Mouse (Mus musculus): ENCODE data around the gene Rptor.

Rptor gene

GRCm38 (mm10) chr11:119607464-119607863 is 4.8 kb downstream of the Rptor start:
- DNase-seq = no peak

- DNase-seq = no peak
Measured at GRCm38 (mm10) chr11:119611496-119611895, 8.8 kb downstream of the Rptor start.

GRCm38 (mm10) chr11:119612179-119612578 is 9.5 kb downstream of the Rptor start:
- DNase-seq = peak; percentile 32 to 61

GRCm38 (mm10) chr11:119615087-119615486 is 12.4 kb downstream of the Rptor start:
- no peak for DNase-seq

- DNase-seq = peak; percentile 73 to 90
Measured at GRCm38 (mm10) chr11:119618763-119619162, 16.1 kb downstream of the Rptor start.

GRCm38 (mm10) chr11:119621266-119621665 is 18.6 kb downstream of the Rptor start:
- no peak for DNase-seq

GRCm38 (mm10) chr11:119623800-119624199 is 21.1 kb downstream of the Rptor start:
- no peak for DNase-seq

GRCm38 (mm10) chr11:119624401-119624800 is 21.7 kb downstream of the Rptor start:
- DNase-seq = no peak

- no peak for DNase-seq
Measured at GRCm38 (mm10) chr11:119624955-119625354, 22.2 kb downstream of the Rptor start.

- no peak for DNase-seq
Measured at GRCm38 (mm10) chr11:119625476-119625875, 22.8 kb downstream of the Rptor start.

- DNase-seq = peak; percentile 49 to 54
Measured at GRCm38 (mm10) chr11:119625943-119626342, 23.2 kb downstream of the Rptor start.

- DNase-seq = no peak
Measured at GRCm38 (mm10) chr11:119627243-119627642, 24.5 kb downstream of the Rptor start.

- no peak for DNase-seq
Measured at GRCm38 (mm10) chr11:119629072-119629471, 26.4 kb downstream of the Rptor start.

GRCm38 (mm10) chr11:119630329-119630728 is 27.6 kb downstream of the Rptor start:
- peak in 1 of 2 experiments; percentile 55 for DNase-seq

GRCm38 (mm10) chr11:119631222-119631870 is 28.6 kb downstream of the Rptor start:
- DNase-seq = peak; percentile 55 to 65

- DNase-seq = no peak
Measured at GRCm38 (mm10) chr11:119636371-119636883, 33.7 kb downstream of the Rptor start.

- peak; percentile 53 to 63 for DNase-seq
Measured at GRCm38 (mm10) chr11:119637519-119637918, 34.8 kb downstream of the Rptor start.

GRCm38 (mm10) chr11:119640491-119640890 is 37.8 kb downstream of the Rptor start:
- no peak for DNase-seq

- DNase-seq = peak; percentile 78 to 84
Measured at GRCm38 (mm10) chr11:119641831-119642381, 39.2 kb downstream of the Rptor start.

- DNase-seq = no peak
Measured at GRCm38 (mm10) chr11:119643347-119643746, 40.6 kb downstream of the Rptor start.

GRCm38 (mm10) chr11:119644140-119644539 is 41.4 kb downstream of the Rptor start:
- DNase-seq = no peak

GRCm38 (mm10) chr11:119644612-119645379 is 42.1 kb downstream of the Rptor start:
- no peak for DNase-seq

GRCm38 (mm10) chr11:119650456-119650855 is 47.8 kb downstream of the Rptor start:
- no peak for DNase-seq

GRCm38 (mm10) chr11:119653336-119653735 is 50.6 kb downstream of the Rptor start:
- DNase-seq = no peak

All from cerebellum, postnatal 25 days (tissue).